8 mouse cellular contexts compared by ENCODE assay signal in the genomic region with DNA sequence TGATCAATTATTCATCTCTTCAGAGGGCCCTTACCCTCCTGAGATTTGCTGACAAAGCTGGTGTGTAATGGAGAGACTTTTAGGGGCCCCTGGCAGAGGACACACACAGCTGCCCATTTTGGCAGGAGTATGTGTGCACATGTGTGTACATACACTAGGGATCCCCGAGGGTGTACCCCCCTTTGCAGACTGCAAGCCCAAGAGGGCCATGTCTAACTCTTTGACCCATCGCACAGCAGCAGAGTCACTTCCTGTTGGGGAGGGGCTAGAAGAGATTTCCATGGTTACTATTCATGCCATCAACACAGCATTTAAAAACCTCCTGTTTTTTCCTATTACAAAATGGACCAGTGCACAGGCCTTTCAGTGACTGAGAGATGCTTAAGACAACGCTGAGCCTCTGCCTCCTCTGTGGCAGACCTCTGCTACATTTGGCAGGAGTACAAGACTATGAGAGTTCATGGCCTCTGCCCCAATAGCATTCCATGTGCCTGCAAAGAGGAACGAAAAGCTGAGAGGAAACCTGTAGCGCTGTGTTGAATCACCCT. TPM values are rescaled to one million over a fixed set of nuclear protein-coding genes. Genes with fewer than 3 reads are reported as not detected.
A peak's percentile ranks its signal among the peaks of the same experiment; 100 is the strongest.
DNase-seq lines count a peak whose midpoint lies in the region; ATAC-seq lines count a peak whose summit lies in the region.

No protein-coding gene starts in this region.

- WGBS in forebrain, embryonic 15.5 days = 31% methylated on average over 5 of the region's 5 CpGs

- peaks cover 74% of the 10 kb centered on the region for H3K4me1 ChIP-seq in forebrain, embryonic 15.5 days

- peak; percentile 43 for DNase-seq in cerebellum, adult 11-12 months
- no peak for DNase-seq in cerebellum, adult 9-10 months
- DNase-seq in kidney, postnatal 10 days = peak; percentile 57
- peak; percentile 78 for DNase-seq in naive thymus-derived CD4-positive, alpha-beta T cell, adult 2 months (ENCODE audit: low read depth)
- no peak for DNase-seq in layer of hippocampus, postnatal 36 days
- DNase-seq in spleen, postnatal 4 days (ENCODE audit: low spot score in 2 of 2) = no peak

- H3K27ac ChIP-seq in forebrain, embryonic 15.5 days (replicated peaks) = peak overlapping the region; percentile 35

- no peaks in the 10 kb centered on the region for H3K36me3 ChIP-seq in forebrain, embryonic 15.5 days

- no peak overlapping the region for H3K4me3 ChIP-seq in forebrain, embryonic 15.5 days

- H3K27me3 ChIP-seq in forebrain, embryonic 15.5 days = no peaks in the 10 kb centered on the region

- ATAC-seq in CD4-positive, CD25-positive, alpha-beta regulatory T cell, adult 4 months = peak; percentile 46
- ATAC-seq in forebrain, embryonic 15.5 days (replicated peaks) = peak; percentile 47

- no peak overlapping the region for H3K4me2 ChIP-seq in forebrain, embryonic 15.5 days (replicated peaks)

- no peaks in the 10 kb centered on the region for H3K9me3 ChIP-seq in forebrain, embryonic 15.5 days

- no peak overlapping the region for H3K9ac ChIP-seq in forebrain, embryonic 15.5 days (replicated peaks)

RNA-seq across cellular contexts. Expression of a gene that starts 46.0 kb away (rescaled TPM):
- polyA plus RNA-seq in CD4-positive, CD25-positive, alpha-beta regulatory T cell, adult 4 months (2017; shearing (Covaris generic)) = 10 to 100 TPM; 18.5 to 20.8 TPM
- polyA plus RNA-seq in forebrain, embryonic 15.5 days (2015; fragmentation: Nextera tagmentation; extraction: Ambion mirVana) = 71.3 and 73.7 TPM in 2 replicates
- 10 to 100 TPM; 58.9 to 67.8 TPM for total RNA-seq in layer of hippocampus, postnatal 36 days (2021)

Comparison
In these comparisons a context has a peak if more than half of its experiments do, and no peak if none do; other contexts are left out.
1. DNase-seq: peak in cerebellum, adult 11-12 months (single experiment), kidney, postnatal 10 days (single experiment) and naive thymus-derived CD4-positive, alpha-beta T cell, adult 2 months (single experiment); none in cerebellum, adult 9-10 months (single experiment), layer of hippocampus, postnatal 36 days (0 of 2) and spleen, postnatal 4 days (0 of 2).